Mouse (Mus musculus) fibroblast of lung, adult 2 months (primary cell): ENCODE measurements around the gene Smarcb1.
"Not testable (repeated sequence)": the region's sequence is repeated elsewhere in the genome, so short reads cannot be mapped to it uniquely, and the experiment has no call there.

Source experiments
- DNase-seq: peaks from one replicate; pipeline ENCODE4 v3.0.0-alpha.2; 2011; ENCODE audit warnings: low read depth

Gene Smarcb1

DNA sequence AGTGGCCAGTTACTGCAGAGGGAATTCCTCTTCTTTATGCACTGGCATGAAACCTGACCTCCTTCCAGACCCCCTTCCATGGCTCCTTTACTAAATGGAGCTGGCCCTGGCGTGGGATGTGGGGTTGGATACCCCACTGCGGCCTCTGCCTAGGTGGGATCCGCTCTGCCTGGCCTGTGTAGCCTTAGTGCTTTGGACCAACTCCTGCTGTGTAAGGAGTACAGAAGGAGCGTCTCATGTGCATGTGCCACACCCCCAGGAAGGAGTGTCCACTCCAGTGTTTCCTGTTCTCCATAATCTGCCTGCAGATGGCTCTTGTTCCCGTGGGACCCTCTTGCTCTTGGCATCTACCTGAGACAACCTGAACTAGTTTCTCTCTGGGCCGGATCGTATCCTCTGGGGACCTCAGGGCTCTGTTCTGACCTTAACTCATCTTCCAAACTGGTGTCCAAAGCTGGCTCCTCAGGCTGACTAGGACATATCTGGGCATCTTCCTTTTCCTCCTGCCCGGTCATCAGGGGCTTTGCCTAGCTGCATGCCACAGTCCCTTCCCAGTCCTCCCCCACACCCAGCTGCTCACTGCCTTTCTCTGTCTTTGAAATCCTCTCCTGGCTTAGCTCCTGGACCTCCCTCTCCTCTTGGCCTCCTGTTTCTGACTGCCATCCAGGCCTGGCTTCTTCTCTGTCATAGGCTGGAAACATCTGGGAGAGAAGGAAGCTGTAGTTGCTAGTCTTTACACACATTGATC is 31.8 kb downstream of the Smarcb1 start:
- DNase-seq, result no peak

DNA sequence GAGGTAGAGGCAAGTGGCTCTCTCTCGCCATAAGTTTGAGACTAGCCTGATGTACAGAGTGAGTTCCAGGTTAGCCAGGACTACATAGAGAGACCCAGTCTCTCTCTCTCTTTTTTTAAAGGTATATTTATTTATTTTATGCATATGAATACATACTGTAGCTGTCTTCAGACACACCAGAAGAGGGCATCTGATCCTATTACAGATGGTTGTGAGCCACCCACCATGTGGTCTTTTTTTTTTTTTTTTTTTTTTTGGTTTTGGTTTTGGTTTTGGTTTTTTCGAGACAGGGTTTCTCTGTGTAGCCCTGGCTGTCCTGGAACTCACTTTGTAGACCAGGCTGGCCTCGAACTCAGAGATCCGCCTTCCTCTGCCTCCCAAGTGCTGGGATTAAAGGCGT is 33.9 kb downstream of the Smarcb1 start:
- not testable (repeated sequence) for DNase-seq

DNA sequence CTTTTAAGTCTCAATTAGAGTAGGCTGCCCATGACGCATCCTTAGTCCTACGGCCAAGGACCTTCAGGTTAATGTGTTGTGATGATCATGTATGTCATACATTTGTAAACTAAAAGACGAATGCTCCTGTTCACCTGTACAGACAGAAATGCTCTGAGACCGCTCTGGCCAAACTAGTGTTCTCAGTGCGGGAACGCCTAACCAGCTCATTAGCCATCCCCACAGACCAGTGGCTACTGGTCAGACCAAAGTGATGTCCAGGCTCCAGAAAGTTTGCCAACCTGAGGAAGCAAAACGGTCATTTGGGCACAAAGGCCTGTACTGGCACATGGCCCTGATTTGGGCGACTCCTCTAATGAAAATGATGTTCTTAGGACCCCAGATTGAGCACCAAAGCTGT is 36.7 kb downstream of the Smarcb1 start:
- no peak for DNase-seq

DNA sequence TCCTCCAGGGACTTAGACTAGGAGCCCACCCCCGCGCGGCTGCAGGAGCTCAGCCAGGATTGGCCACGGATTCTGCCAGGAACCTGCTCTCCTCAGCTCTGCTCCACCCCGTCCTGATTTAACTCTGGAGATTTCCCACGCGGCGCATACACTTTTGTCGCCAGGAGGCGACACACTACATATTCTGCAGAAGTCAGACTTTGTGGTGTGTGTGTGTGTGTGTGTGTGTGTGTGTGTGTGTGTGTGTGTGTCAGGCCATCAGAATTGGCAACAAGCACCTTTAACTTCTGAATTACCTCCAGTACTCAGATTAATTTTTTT is 38.2 kb downstream of the Smarcb1 start:
- peak; percentile 86 for DNase-seq

DNA sequence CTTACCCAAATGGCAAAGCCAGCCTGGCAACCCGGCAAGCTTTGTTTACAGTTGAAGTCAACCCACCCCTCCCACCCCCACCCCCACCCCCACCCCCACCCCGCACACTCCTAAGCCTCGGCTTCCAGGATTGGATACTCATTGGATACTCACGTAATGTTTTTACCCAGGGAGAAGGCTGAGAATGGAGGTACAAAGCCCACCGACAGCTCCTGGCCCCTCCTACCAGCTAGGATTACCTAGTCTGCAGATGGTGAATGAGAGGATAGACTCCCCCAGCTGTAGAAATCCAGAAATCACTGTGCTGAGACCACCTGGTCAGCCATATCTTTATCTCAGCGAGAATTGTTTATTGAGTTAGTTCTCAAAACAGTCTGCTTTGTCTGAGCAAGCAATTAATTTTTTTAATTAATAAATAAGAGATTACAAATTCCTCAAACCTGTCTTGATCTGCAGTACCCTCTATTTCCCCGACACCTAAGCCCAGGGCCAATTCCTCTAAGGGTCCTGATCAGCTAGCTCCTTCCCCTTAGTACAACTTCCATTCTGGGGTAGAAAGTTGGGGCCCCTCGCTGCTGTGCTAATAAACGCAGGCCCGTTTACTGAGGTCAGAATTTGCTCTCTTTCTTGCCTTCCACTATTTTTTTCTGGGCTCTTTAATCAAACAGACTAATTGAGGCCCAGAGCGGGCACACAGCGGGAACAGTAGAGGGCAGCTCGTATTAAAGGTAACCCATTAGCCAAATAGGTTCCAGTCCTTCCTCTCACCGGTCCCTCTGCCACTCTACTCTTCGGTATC is 38.8 kb downstream of the Smarcb1 start:
- no peak for DNase-seq

DNA sequence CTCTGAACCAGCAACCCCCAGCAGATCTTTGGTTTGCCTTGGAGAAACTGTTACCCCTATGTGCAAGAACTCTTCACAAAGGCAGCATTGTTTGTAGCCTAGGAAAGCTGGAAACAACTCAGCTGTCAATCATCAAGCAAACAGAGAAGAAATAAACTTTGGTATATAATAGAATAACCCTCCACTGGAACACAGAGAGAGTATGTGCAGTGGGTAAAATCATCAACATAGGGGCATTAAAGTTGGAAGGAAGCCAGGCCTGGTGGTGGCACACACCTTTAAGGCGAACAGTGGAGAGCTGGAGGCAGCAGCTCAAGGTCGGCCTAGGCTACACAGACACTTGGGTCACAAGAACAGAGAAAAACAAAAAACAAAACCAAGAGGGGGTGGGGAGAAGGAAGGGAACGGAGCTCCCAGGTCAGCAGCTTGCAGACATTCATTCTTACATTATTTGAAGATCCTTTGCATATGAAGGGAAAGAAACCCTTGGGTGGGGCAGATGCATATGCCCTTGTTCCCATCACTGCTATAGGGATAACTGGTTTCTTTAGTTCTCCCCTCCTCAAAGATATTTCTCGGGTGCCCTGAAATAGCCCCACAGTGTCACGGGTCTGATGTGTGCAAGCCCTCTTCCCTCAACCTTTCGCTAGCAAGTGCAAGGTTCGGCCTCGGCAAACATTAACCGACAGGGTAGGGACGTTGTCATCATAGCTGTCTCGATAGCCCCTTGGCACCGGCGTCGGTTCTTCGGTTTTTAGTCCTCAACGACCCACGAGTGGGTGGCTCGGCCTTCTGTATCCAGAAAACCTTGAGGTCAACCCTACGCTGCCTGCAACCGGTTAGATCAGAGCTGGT is 39.6 kb downstream of the Smarcb1 start:
- peak; percentile 40 for DNase-seq

DNA sequence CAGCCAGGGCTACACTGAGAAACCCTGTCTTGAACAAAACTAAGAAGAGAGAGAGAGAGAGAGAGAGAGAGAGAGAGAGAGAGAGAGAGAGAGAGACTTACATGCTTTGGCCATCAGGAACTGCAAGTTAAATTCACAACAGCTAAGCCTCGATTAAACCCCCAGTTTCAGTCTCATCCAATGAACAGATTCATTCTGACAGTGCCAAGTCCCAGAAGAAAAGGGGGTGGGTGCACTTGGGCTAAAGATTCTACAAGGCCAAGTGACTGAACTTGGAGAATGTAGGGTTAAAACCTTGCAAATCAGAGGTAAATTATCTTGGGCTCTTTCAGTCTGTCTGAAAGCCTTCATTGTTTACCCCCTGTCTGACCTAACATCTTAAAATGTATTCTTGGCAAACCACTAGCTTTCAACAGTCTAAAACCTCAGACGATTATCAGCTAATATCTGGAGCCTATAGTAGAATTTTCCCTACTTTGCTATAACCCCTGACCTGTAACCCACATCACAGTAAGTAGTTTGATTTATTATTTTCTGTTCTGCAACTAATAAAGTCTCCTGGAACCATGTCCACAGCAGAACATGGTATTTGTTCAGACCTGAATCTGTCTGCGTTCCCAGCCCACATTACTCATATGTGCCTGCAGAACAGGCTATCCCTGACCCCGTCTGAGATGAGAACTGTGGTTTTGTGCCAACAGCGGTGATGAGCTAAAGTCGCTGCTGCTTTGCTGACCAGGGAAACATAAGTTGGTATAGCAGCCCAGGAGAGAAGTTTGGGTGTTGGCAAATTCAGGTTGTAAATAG is 40.4 kb downstream of the Smarcb1 start:
- peak; percentile 97 for DNase-seq

DNA sequence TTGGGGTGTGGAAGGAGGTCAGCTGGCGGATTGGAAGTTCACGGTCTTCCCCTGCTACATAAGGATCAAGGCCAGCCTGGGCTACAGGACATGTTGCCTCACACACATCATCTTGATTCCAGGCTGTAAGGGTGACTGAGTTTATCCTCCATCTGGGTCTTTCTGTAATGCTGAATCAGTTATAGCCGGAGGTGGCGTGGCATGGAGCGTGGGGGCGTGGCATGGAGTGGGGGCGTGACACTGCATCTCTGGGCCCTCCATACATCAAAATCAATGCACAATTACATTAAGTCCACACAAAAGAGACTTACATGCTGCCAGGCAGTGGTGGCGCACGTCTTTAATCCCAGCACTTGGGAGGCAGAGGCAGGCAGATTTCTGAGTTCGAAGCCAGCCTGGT is 41.1 kb downstream of the Smarcb1 start:
- no peak for DNase-seq

DNA sequence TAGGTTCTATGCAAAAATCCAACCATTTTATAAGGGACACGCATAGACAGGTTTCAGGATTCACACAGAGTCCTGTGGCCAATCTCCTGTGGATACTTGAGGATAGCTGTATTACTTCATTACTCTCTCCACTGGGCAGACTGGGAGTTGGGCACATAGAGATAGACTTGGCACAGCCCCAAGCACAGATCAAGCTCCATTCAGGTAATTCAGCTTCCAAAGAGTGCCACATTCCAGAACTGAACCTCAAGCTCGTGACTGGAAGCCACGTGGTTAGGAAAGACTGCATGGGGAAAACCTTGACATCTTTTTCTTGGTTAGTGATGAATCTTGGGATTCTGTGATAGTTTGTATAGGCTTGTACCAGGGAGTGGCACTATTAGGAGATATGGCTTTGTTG is 42.6 kb downstream of the Smarcb1 start:
- DNase-seq, result no peak

DNA sequence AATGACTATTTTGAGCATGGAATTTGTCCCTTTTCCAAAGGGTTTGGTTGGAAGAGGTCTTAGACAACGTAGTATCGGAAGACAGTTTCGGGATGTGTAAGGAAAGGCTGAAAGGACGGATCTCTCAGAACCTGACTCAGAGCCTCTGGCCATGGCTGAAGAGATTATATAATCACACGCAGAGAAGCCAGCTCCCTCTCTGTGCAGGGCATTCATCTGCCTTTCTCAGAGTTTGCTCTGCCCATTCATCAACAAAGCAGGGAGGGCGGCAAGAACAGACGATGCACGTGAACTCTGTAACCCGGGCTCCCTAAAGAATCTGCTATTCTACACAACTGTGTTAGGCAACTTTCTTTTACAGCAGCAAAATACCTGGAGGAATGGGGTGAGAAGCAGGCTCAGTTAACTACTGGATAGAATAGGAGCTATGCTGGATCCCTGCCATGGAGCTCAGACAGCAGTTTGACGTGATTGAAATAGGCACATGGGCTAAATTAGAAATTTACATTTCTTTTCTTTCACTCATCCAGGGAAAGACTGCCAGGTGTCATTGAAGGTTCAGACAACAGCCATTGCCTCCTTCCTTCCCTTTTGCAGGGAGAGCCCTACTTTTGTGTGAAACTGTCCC is 47.8 kb downstream of the Smarcb1 start:
- no peak for DNase-seq

DNA sequence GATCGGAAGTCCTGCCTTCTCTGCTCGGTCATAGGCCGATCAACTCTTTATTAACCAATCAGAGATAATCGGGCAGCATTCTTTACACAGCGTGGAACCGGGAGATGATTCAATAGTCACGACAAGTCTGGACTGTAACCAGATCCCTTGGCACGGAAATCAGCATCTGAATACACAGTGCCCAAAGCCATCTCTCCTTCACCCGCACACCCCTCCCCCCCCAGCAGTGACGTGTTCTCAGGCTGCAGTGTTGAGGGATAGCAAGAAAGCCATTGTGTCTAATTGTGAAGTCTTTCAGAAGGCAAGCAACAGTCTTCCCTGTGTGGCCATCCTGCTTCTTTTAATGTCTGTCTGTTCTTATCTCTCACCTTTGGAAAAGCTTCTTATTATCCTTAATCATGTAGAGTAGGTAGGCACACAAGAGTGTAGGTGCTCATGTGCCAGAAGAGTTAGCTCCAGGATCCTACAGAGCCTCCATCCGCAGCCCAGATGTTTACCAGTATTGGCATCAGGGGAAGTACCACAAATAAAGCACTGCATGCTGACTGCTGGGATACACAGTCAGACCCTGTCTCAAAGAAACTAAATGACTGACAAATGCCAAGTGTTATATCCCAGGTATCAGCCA is 48.4 kb downstream of the Smarcb1 start:
- DNase-seq, result peak; percentile 80

DNA sequence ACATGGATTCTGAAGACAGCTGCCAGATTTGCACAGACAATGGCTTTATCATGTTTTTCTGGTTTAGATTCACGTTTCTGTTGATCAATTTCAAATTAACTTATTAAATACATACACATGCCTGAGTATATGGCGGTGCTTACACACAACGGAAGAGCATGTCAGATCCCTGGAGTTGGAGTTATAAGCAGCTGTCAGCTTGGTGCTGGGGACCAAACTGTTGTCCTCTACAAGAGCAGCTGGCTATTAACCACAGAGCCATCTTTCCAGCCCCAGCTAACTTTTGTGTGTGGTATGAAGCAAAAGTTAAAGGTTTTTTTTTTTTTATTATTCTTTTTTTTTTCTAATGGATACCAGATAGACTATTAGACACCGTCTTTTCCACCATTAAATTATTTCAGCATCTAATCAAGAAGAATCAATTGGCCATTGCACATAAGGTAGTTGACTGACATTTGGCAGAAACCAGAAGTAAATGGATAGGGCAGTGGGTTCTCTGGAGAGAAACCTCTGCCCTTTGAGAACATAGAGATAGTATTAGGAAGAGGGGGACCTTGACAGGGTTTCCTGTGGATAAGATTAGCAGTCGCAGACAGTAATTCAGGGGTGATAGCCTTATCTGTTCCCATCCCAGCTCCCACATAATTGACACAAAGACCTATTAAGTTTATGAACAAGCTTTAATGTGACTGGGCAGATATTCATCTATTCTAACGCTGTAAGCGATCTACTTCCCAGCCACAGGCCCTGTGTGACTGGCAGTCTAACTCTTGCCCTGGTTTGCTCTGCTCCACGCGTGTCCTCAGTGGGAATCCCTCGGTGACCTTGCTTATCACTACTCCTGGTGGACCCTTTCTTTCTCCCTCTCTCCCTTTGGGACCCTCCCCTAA is 49.1 kb downstream of the Smarcb1 start:
- no peak for DNase-seq

DNA sequence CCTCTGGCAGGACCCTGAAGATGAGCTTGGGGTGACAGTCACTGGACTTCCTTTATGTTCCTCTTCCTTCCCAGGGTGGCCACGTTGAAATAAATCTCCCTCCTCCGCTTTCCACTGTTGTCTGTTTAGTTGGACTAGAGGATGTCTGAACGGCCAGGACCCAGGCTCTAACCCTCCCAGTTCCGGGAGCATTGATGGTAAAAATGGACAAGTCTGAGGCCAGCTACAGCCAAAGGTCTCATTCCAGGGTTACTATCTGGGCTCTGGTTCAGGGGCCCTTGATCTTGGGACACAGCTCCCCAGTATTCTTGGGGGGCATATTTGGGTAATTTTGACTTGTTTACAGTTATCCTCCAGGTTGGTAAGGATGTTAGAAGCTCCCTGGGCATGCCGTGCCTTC is 59.8 kb downstream of the Smarcb1 start:
- DNase-seq, result no peak

DNA sequence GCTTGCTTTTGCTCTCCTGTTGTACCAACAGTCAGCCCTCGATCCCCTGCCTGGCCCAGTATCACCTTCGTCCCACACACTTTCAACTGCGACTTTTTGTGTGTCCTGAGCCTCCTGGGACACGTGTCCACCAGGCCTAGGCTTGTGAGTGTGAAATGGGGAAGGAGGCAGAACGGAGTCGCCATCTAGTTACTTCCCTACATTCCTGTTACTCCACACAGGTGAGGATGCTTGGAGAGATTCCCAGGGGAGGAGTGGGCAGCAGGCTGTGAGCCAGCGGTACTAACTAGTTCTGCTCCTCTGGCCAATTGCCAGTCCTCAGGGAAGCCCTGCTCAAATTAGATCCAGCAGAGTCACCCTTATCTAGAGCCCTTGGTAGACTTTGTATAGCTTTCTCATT is 60.7 kb downstream of the Smarcb1 start:
- DNase-seq, result no peak

DNA sequence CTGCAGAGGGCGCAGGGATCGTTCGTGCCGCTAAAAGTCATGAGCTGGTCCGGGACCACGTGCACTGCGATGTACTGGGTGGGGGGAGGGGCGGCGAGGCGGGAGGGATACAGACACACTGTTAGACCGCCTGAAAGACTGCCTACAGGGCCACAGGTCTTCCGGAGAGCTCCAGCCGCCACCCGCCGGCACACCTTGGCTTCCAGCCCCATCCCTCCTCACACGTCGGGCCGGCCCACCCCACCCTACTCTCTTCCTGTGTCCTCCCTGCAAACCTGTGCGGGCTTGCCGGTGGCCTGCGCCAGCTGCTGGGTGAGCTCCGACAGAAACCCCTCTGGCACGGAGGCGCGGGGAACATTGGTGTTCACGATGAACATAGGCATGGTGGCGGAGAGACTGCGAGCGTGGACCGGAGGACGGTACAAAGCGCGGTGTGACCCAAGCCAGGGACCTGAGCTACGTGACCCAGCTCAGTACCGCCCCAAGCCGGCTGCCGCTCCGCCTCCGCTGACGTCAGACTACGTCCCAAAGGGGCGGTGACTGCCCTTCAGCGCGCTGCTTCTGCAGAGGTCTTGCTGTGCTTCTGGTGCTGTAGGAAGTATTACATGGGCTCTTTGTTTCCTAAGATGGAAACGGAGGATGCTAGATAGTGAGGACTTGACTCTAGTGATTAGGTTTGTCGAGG is 61.5 kb downstream of the Smarcb1 start, which contains the start of gene Mif:
Mif (minus strand) TSS at position 455 of the 685 bp plus-strand sequence.
- peak; percentile 90 for DNase-seq

DNA sequence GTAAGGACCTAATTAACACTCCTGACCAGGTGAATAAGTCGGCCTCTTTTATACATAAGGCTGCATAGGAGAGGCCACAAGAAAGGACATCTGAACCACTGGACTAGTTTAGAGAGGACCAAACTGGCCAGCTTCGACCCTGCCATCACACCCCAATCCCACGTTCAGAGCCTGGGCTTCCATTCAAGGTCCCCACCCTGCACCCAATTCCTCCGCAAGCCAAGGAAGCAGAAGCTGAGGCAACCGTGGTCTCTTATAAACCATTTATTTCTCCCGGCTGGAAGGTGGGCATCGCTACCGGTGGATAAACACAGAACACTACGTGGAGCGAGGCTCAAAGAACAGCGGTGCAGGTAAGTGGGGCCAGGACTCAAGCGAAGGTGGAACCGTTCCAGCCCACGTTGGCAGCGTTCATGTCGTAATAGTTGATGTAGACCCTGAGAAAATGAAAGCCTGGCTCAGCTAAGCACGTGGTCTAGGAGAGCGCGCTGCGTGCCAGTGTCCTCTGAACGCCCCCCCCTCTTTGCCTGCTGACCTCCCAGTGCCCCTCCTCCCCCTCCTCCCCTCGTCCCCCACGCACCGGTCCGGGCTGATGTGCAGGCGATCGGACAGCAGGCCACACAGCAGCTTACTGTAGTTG is 62.2 kb downstream of the Smarcb1 start:
- peak; percentile 36 for DNase-seq

DNA sequence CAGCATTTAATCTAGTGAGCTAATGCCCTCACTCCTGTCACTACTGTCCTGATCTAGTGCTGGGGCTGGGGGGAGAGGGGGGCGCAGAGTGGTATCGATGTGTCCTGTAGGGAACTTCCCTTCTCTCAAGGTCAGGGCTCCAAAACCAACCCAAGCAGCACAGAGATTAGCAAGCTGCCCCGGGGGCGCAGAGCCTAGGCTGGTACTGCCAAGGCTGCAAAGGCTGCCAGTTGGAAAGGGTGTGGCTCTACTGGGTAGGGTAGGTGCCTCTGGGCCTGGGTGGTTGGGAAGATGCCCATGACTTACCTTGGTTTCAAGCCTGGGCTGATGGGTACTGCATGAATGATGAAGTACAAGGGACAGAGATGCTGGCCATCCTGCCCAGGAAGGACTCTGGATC is 63.8 kb downstream of the Smarcb1 start:
- DNase-seq, result no peak

DNA sequence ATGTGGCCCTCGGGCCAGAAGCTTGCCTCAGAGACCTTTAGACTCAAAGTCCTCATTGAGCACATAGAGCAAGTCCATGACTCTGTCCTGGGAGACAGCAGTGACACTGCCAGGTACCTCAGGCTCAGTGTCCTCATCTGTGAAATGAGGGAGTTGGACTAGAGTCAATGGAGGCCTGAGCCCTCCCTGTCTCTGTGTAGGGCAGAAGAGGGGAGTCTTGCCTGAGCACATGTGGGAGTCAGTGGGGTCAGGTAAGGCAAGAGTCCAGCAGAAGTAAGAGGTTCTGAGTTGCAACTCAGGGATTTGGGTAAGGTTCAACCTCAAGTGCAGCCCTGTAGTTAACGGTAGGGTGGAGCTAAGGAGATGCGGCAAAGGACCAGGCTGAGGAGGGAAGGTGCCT is 64.4 kb downstream of the Smarcb1 start:
- DNase-seq, result no peak
